Mouse (Mus musculus): ENCODE measurements at regions not wholly inside any gene's neighbourhood (a gene's known extent, or its start where the extent isn't known, plus 50 kb on each side); places are given as distances from the start of the nearest gene placed in this dataset.

- Histone ChIP-seq H3K4me1 (ENCODE audit: control insufficient read depth, insufficient read depth, low read length) (peaks cover 2% of the 10 kb centered on the region), H3K36me3 (ENCODE audit: control insufficient read depth, insufficient read depth, low read length) (no peaks in the 10 kb centered on the region), H3K27ac (ENCODE audit: control insufficient read depth, insufficient read depth, low read depth, low read length) (no peak overlapping the region), H3K27me3 (ENCODE audit: control insufficient read depth, insufficient read depth, low read length) (no peaks in the 10 kb centered on the region), H3K4me3 (ENCODE audit: control insufficient read depth, low read depth, low read length) (no peak overlapping the region)
- no peak for TF ChIP-seq CTCF (IDR thresholded peaks at IDR 0.05; ENCODE audit: control insufficient read depth, insufficient read depth, insufficient replicate concordance, low read depth, low read length)
Measured at GRCm38 (mm10) chr17:49262394-49262793, 165.8 kb upstream of the Mocs1 start.

GRCm38 (mm10) chr17:49266343-49266742 is 161.8 kb upstream of the Mocs1 start:
- Histone ChIP-seq H3K27me3 (ENCODE audit: control insufficient read depth, insufficient read depth, low read length) (no peaks in the 10 kb centered on the region), H3K36me3 (ENCODE audit: control insufficient read depth, insufficient read depth, low read length) (no peaks in the 10 kb centered on the region), H3K4me3 (ENCODE audit: control insufficient read depth, low read depth, low read length) (no peak overlapping the region), H3K4me1 (ENCODE audit: control insufficient read depth, insufficient read depth, low read length) (peaks cover 2% of the 10 kb centered on the region), H3K27ac (ENCODE audit: control insufficient read depth, insufficient read depth, low read depth, low read length) (no peak overlapping the region)
- TF ChIP-seq POLR2A (IDR thresholded peaks at IDR 0.05; ENCODE audit: control insufficient read depth, low read depth, low read length) (no peak), CTCF (IDR thresholded peaks at IDR 0.05; ENCODE audit: control insufficient read depth, insufficient read depth, insufficient replicate concordance, low read depth, low read length) (0 out of 2 replicates have a peak, but pooled peaks have one; percentile 7)

DNA sequence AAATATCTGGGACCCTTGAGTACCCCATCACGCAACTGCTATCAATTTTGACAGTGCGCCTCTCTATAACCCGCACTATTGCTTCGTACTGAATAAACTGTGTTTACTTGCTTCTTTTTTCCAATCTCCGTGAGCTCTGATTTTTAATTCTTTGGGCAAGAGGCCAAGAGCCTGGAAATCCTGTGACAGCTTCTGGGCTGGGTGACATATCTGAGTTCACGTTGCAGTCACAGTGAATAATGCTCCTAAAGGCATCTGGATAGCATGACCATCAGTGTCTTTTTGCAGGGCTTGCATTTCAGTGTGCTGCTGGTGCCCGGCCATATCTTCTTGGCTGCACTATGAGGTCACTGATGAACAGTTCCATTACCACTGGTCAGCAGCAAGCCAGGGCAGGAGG is 158.2 kb upstream of the Mocs1 start:
- TF ChIP-seq CTCF (IDR thresholded peaks at IDR 0.05; ENCODE audit: control insufficient read depth, insufficient read depth, insufficient replicate concordance, low read depth, low read length) (no peak), POLR2A (IDR thresholded peaks at IDR 0.05; ENCODE audit: control insufficient read depth, low read depth, low read length) (no peak)
- no peaks in the 10 kb centered on the region for H3K36me3 ChIP-seq (ENCODE audit: control insufficient read depth, insufficient read depth, low read length)
- H3K4me3 ChIP-seq (ENCODE audit: control insufficient read depth, low read depth, low read length): no peak overlapping the region
- H3K27ac ChIP-seq (ENCODE audit: control insufficient read depth, insufficient read depth, low read depth, low read length): no peak overlapping the region
- H3K4me1 ChIP-seq (ENCODE audit: control insufficient read depth, insufficient read depth, low read length): no peaks in the 10 kb centered on the region
- H3K27me3 ChIP-seq (ENCODE audit: control insufficient read depth, insufficient read depth, low read length): no peaks in the 10 kb centered on the region

DNA sequence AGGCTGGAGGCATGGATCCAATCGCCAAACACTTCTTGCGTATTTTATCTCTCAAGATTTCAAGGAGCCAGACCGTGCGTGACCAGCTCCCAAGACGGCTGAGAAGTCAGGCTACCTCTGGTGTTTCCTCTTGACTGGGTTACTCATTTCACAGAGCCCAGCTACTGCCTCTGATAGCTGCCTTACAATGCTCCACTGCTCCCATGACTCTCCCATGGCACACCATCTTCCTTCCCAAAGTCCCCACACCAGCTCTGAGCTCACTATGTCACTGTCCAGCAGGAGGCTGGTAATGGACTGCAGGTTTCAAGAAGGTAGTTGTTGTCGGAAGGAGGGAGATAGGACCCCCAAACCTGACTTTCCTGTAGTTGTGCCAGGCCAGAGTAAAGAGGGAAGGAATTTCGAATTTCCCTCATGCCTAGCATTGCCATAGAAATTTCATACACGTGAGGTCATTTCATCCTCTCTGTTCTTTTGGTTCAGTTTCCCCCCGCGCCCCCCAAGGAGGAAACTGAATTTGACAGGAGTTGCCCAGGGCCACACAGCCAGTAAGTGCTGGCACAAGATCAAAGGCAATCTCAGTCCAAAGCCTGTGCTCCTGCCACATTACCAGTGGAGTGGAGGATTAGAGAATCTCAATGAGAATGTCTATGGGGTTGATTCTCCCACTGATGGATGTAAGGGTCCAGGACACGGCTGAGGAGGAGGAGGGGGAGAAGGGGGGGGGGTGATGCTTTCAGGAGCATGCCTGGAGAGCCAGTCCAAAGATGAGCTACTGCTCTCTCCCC is 155.3 kb upstream of the Mocs1 start:
- TF ChIP-seq CTCF (IDR thresholded peaks at IDR 0.05; ENCODE audit: control insufficient read depth, insufficient read depth, insufficient replicate concordance, low read depth, low read length) (no peak), POLR2A (IDR thresholded peaks at IDR 0.05; ENCODE audit: control insufficient read depth, low read depth, low read length) (no peak)
- H3K36me3 ChIP-seq (ENCODE audit: control insufficient read depth, insufficient read depth, low read length): no peaks in the 10 kb centered on the region
- H3K27me3 ChIP-seq (ENCODE audit: control insufficient read depth, insufficient read depth, low read length): no peaks in the 10 kb centered on the region
- no peak overlapping the region for H3K4me3 ChIP-seq (ENCODE audit: control insufficient read depth, low read depth, low read length)
- no peaks in the 10 kb centered on the region for H3K4me1 ChIP-seq (ENCODE audit: control insufficient read depth, insufficient read depth, low read length)
- H3K27ac ChIP-seq (ENCODE audit: control insufficient read depth, insufficient read depth, low read depth, low read length): no peak overlapping the region

- H3K27me3 ChIP-seq (ENCODE audit: control insufficient read depth, insufficient read depth, low read length): no peaks in the 10 kb centered on the region
- TF ChIP-seq CTCF (IDR thresholded peaks at IDR 0.05; ENCODE audit: control insufficient read depth, insufficient read depth, insufficient replicate concordance, low read depth, low read length) (no peak), POLR2A (IDR thresholded peaks at IDR 0.05; ENCODE audit: control insufficient read depth, low read depth, low read length) (no peak)
- H3K4me3 ChIP-seq (ENCODE audit: control insufficient read depth, low read depth, low read length): no peak overlapping the region
- H3K36me3 ChIP-seq (ENCODE audit: control insufficient read depth, insufficient read depth, low read length): no peaks in the 10 kb centered on the region
- no peaks in the 10 kb centered on the region for H3K4me1 ChIP-seq (ENCODE audit: control insufficient read depth, insufficient read depth, low read length)
- H3K27ac ChIP-seq (ENCODE audit: control insufficient read depth, insufficient read depth, low read depth, low read length): no peak overlapping the region
Measured at GRCm38 (mm10) chr17:49274936-49275335, 153.2 kb upstream of the Mocs1 start.

- no peak for TF ChIP-seq POLR2A (IDR thresholded peaks at IDR 0.05; ENCODE audit: control insufficient read depth, low read depth, low read length)
- TF ChIP-seq CTCF (IDR thresholded peaks at IDR 0.05; ENCODE audit: control insufficient read depth, insufficient read depth, insufficient replicate concordance, low read depth, low read length): no peak
- Histone ChIP-seq H3K36me3 (ENCODE audit: control insufficient read depth, insufficient read depth, low read length) (no peaks in the 10 kb centered on the region), H3K4me3 (ENCODE audit: control insufficient read depth, low read depth, low read length) (no peak overlapping the region), H3K4me1 (ENCODE audit: control insufficient read depth, insufficient read depth, low read length) (no peaks in the 10 kb centered on the region), H3K27ac (ENCODE audit: control insufficient read depth, insufficient read depth, low read depth, low read length) (no peak overlapping the region), H3K27me3 (ENCODE audit: control insufficient read depth, insufficient read depth, low read length) (no peaks in the 10 kb centered on the region)
Measured at GRCm38 (mm10) chr17:49275421-49275820, 152.7 kb upstream of the Mocs1 start.

DNA sequence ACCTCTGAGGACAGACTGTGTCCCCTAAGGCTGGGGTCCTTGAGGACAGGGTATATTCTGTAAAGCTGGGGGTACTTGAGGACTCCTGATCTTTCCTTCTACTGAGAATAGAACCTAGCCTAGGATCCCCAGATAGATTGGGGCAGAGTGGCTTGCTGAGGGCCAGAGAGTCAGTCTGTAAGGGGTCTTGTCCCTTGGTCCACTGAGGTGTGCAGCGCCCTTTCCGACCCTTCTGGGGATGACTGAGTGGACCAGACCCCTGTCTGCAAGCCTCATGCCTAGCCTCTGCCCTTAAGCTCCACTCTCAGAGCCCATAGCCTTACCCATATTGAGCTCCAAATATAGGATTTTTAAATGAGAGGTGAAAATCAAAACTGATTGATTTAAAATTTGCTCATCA is 152.2 kb upstream of the Mocs1 start:
- H3K27ac ChIP-seq (ENCODE audit: control insufficient read depth, insufficient read depth, low read depth, low read length): no peak overlapping the region
- no peaks in the 10 kb centered on the region for H3K4me1 ChIP-seq (ENCODE audit: control insufficient read depth, insufficient read depth, low read length)
- no peak for TF ChIP-seq CTCF (IDR thresholded peaks at IDR 0.05; ENCODE audit: control insufficient read depth, insufficient read depth, insufficient replicate concordance, low read depth, low read length)
- no peak for TF ChIP-seq POLR2A (IDR thresholded peaks at IDR 0.05; ENCODE audit: control insufficient read depth, low read depth, low read length)

More for the DNA sequence above, 152.2 kb upstream of the Mocs1 start:
- Histone ChIP-seq H3K4me3 (ENCODE audit: control insufficient read depth, low read depth, low read length) (no peak overlapping the region), H3K36me3 (ENCODE audit: control insufficient read depth, insufficient read depth, low read length) (no peaks in the 10 kb centered on the region), H3K27me3 (ENCODE audit: control insufficient read depth, insufficient read depth, low read length) (no peaks in the 10 kb centered on the region)

Measured in testis, adult 2 months (tissue).